Mouse (Mus musculus): Measurements from ENCODE around the gene Sh3pxd2b. TPM values are rescaled to one million over a fixed set of nuclear protein-coding genes. Genes with fewer than 3 reads are reported as not detected.

Sh3pxd2b gene
- polyA plus RNA-seq, 1 experiment from 2014 or later, result 30.8 TPM

GRCm38 (mm10) chr11:32388064-32388463, 40.4 kb downstream of the Sh3pxd2b start:
- peaks cover 17% of the 10 kb centered on the region for H3K4me1 ChIP-seq (replicated peaks)
- peaks cover 85% of the 10 kb centered on the region for H3K36me3 ChIP-seq
- no peak overlapping the region for H3K27ac ChIP-seq
- no peak for DNase-seq (ENCODE audit: low spot score)
- H3K9me3 ChIP-seq, result no peaks in the 10 kb centered on the region
- H3K4me3 ChIP-seq, result no peak overlapping the region
- H3K27me3 ChIP-seq (ENCODE audit: insufficient read depth, poor library complexity, severe bottlenecking), result no peaks in the 10 kb centered on the region
- 87% methylated on average over 2 of the region's 2 CpGs for WGBS

GRCm38 (mm10) chr11:32393095-32393494, 45.5 kb downstream of the Sh3pxd2b start:
- Histone ChIP-seq H3K27ac (no peak overlapping the region), H3K4me1 (replicated peaks) (no peaks in the 10 kb centered on the region), H3K9me3 (peaks cover 5% of the 10 kb centered on the region; the same call in 1 of the 2 replicates), H3K4me3 (no peak overlapping the region), H3K27me3 (ENCODE audit: insufficient read depth, poor library complexity, severe bottlenecking) (no peaks in the 10 kb centered on the region), H3K36me3 (peaks cover 99% of the 10 kb centered on the region)
- 93% methylated on average over 2 of the region's 2 CpGs for WGBS
- DNase-seq (ENCODE audit: low spot score), result no peak

- Histone ChIP-seq H3K4me1 (replicated peaks) (no peaks in the 10 kb centered on the region), H3K9me3 (peaks cover 5% of the 10 kb centered on the region; the same call in 1 of the 2 replicates), H3K27me3 (ENCODE audit: insufficient read depth, poor library complexity, severe bottlenecking) (no peaks in the 10 kb centered on the region), H3K36me3 (peaks cover 99% of the 10 kb centered on the region), H3K27ac (no peak overlapping the region), H3K4me3 (no peak overlapping the region)
- no peak for DNase-seq (ENCODE audit: low spot score)
- WGBS, result 88% methylated on average over 6 of the region's 6 CpGs
Measured at GRCm38 (mm10) chr11:32395791-32396190, 48.2 kb downstream of the Sh3pxd2b start.

- DNase-seq (ENCODE audit: low spot score), result no peak
- Histone ChIP-seq H3K27me3 (ENCODE audit: insufficient read depth, poor library complexity, severe bottlenecking) (no peaks in the 10 kb centered on the region), H3K9me3 (peaks cover 5% of the 10 kb centered on the region; the same call in 1 of the 2 replicates), H3K4me1 (replicated peaks) (0 out of 2 replicates have a peak, but pooled peaks cover 5% of the 10 kb centered on the region), H3K4me3 (no peak overlapping the region), H3K36me3 (peaks cover 99% of the 10 kb centered on the region), H3K27ac (no peak overlapping the region)
- WGBS, result 80% methylated on average over 2 of the region's 2 CpGs
Measured at GRCm38 (mm10) chr11:32398446-32398845, 50.8 kb downstream of the Sh3pxd2b start.

- Histone ChIP-seq H3K36me3 (peaks cover 99% of the 10 kb centered on the region), H3K9me3 (peaks cover 1% of the 10 kb centered on the region; the same call in 1 of the 2 replicates)
Measured at GRCm38 (mm10) chr11:32399261-32399660, 51.6 kb downstream of the Sh3pxd2b start.

GRCm38 (mm10) chr11:32402712-32403111, 55.1 kb downstream of the Sh3pxd2b start:
- no peak for DNase-seq (ENCODE audit: low spot score)

More at GRCm38 (mm10) chr11:32399261-32399660, 51.6 kb downstream of the Sh3pxd2b start:
- DNase-seq (ENCODE audit: low spot score), result no peak
- Histone ChIP-seq H3K27ac (no peak overlapping the region), H3K4me1 (replicated peaks) (0 out of 2 replicates have a peak, but pooled peaks cover 5% of the 10 kb centered on the region), H3K4me3 (no peak overlapping the region), H3K27me3 (ENCODE audit: insufficient read depth, poor library complexity, severe bottlenecking) (no peaks in the 10 kb centered on the region)
- 81% methylated on average over 2 of the region's 2 CpGs for WGBS

GRCm38 (mm10) chr11:32404708-32405107, 57.1 kb downstream of the Sh3pxd2b start:
- no peak for DNase-seq (ENCODE audit: low spot score)
- peak overlapping the region; percentile 56; the same call in 1 of the 2 replicates for H3K27ac ChIP-seq
- H3K27me3 ChIP-seq (ENCODE audit: insufficient read depth, poor library complexity, severe bottlenecking), result no peaks in the 10 kb centered on the region
- no peak overlapping the region for H3K4me3 ChIP-seq
- peaks cover 24% of the 10 kb centered on the region for H3K4me1 ChIP-seq (replicated peaks)
- H3K36me3 ChIP-seq, result peaks cover 99% of the 10 kb centered on the region
- 85% methylated on average over 3 of the region's 3 CpGs for WGBS
- no peaks in the 10 kb centered on the region for H3K9me3 ChIP-seq

More at GRCm38 (mm10) chr11:32402712-32403111, 55.1 kb downstream of the Sh3pxd2b start:
- Histone ChIP-seq H3K9me3 (no peaks in the 10 kb centered on the region), H3K27ac (no peak overlapping the region), H3K4me1 (replicated peaks) (peaks cover 24% of the 10 kb centered on the region), H3K27me3 (ENCODE audit: insufficient read depth, poor library complexity, severe bottlenecking) (no peaks in the 10 kb centered on the region), H3K4me3 (no peak overlapping the region), H3K36me3 (peaks cover 99% of the 10 kb centered on the region)
- 88% methylated on average over 7 of the region's 7 CpGs for WGBS

- Histone ChIP-seq H3K4me3 (no peak overlapping the region), H3K9me3 (no peaks in the 10 kb centered on the region), H3K27me3 (ENCODE audit: insufficient read depth, poor library complexity, severe bottlenecking) (no peaks in the 10 kb centered on the region), H3K27ac (no peak overlapping the region), H3K36me3 (peaks cover 99% of the 10 kb centered on the region), H3K4me1 (replicated peaks) (peaks cover 32% of the 10 kb centered on the region)
- 91% methylated on average over 3 of the region's 3 CpGs for WGBS
- DNase-seq (ENCODE audit: low spot score), result no peak
Measured at GRCm38 (mm10) chr11:32407863-32408262, 60.2 kb downstream of the Sh3pxd2b start.

GRCm38 (mm10) chr11:32409052-32409451, 61.4 kb downstream of the Sh3pxd2b start:
- Histone ChIP-seq H3K4me1 (replicated peaks) (peaks cover 29% of the 10 kb centered on the region), H3K27ac (no peak overlapping the region), H3K4me3 (no peak overlapping the region), H3K36me3 (peaks cover 99% of the 10 kb centered on the region), H3K27me3 (ENCODE audit: insufficient read depth, poor library complexity, severe bottlenecking) (no peaks in the 10 kb centered on the region), H3K9me3 (no peaks in the 10 kb centered on the region)
- no peak for DNase-seq (ENCODE audit: low spot score)

- H3K36me3 ChIP-seq, result peaks cover 99% of the 10 kb centered on the region
- no peak overlapping the region for H3K4me3 ChIP-seq
- 87% methylated on average over 11 of the region's 11 CpGs for WGBS
- H3K27me3 ChIP-seq (ENCODE audit: insufficient read depth, poor library complexity, severe bottlenecking), result no peaks in the 10 kb centered on the region
- H3K9me3 ChIP-seq, result no peaks in the 10 kb centered on the region
- DNase-seq (ENCODE audit: low spot score), result peak; percentile 9
- peaks cover 22% of the 10 kb centered on the region for H3K4me1 ChIP-seq (replicated peaks)
- H3K27ac ChIP-seq, result 0 out of 2 replicates have a peak overlapping the region, but pooled peaks have one; percentile 12
Measured at GRCm38 (mm10) chr11:32409823-32410562, 62.4 kb downstream of the Sh3pxd2b start.

- H3K9me3 ChIP-seq, result no peaks in the 10 kb centered on the region
- no peaks in the 10 kb centered on the region for H3K4me1 ChIP-seq (replicated peaks)
- H3K27me3 ChIP-seq (ENCODE audit: insufficient read depth, poor library complexity, severe bottlenecking), result no peaks in the 10 kb centered on the region
- no peak overlapping the region for H3K4me3 ChIP-seq
- H3K27ac ChIP-seq, result no peak overlapping the region
- 88% methylated on average over 5 of the region's 5 CpGs for WGBS
- DNase-seq (ENCODE audit: low spot score), result no peak
- peaks cover 96% of the 10 kb centered on the region for H3K36me3 ChIP-seq
Measured at GRCm38 (mm10) chr11:32420001-32420400, 72.4 kb downstream of the Sh3pxd2b start.

- Histone ChIP-seq H3K36me3 (peaks cover 80% of the 10 kb centered on the region), H3K27me3 (ENCODE audit: insufficient read depth, poor library complexity, severe bottlenecking) (no peaks in the 10 kb centered on the region), H3K27ac (no peak overlapping the region), H3K4me1 (replicated peaks) (0 out of 2 replicates have a peak, but pooled peaks cover 2% of the 10 kb centered on the region), H3K4me3 (no peak overlapping the region), H3K9me3 (no peaks in the 10 kb centered on the region)
- WGBS, result 91% methylated on average over 12 of the region's 12 CpGs
- no peak for DNase-seq (ENCODE audit: low spot score)
Measured at GRCm38 (mm10) chr11:32423311-32423710, 75.7 kb downstream of the Sh3pxd2b start.

- Histone ChIP-seq H3K27me3 (ENCODE audit: insufficient read depth, poor library complexity, severe bottlenecking) (no peaks in the 10 kb centered on the region), H3K4me1 (replicated peaks) (0 out of 2 replicates have a peak, but pooled peaks cover 2% of the 10 kb centered on the region), H3K36me3 (peaks cover 71% of the 10 kb centered on the region), H3K9me3 (no peaks in the 10 kb centered on the region), H3K27ac (no peak overlapping the region), H3K4me3 (no peak overlapping the region)
- DNase-seq (ENCODE audit: low spot score), result no peak
- 92% methylated on average over 4 of the region's 4 CpGs for WGBS
Measured at GRCm38 (mm10) chr11:32424600-32424999, 77.0 kb downstream of the Sh3pxd2b start.

Measured in hindbrain, embryonic 10.5 days (tissue).